Mouse (Mus musculus) liver, adult 2 months (tissue): Measurements from ENCODE around the gene Usp7.

ENCODE experiments used
- CTCF ChIP-seq: fragments of 200-500 bp; IDR thresholded peaks from 2 replicates; pipeline ENCODE4 v1.5.1; 2011; ENCODE audit warnings: low read depth, low read length, control low read depth
- POLR2A ChIP-seq: fragments of 200-500 bp; IDR thresholded peaks from 2 replicates; pipeline ENCODE4 v1.6.1; 2011; ENCODE audit warnings: low read length, control low read depth; ENCODE audit not compliant: insufficient read depth; ENCODE audit errors: extremely low read depth

DNA sequence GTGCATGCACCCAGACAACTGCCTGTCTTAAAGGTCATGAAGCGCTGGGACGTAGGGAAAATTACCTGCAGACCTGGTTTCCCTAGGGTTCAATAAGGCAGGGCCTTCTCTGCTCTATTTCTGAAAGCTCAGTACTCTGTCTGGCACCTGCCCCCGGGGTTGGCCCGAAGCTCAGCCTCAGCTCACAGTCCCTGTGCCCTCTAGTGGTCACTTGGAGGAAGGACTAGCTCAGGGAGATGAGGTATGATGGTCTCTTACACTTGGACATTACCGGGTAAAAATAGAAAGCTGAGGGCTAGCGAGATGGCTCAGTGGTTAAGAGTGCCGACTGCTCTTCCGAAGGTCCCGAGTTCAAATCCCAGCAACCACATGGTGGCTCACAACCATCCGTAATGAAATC lies 23.0 kb downstream of the Usp7 start:
- TF ChIP-seq CTCF = peak; percentile 88
- TF ChIP-seq POLR2A = no peak
